Mouse (Mus musculus) urinary bladder, postnatal 14 days (tissue): ENCODE data around the gene Gpr83.

ENCODE experiments used
- DNase-seq: peaks from one replicate; pipeline ENCODE4 v3.0.0; 2021; ENCODE audit warnings: low spot score

The Gpr83 gene

GRCm38 (mm10) chr9:14859868-14860639 lies at the start of gene Gpr83:
TSS of gene Gpr83 (plus strand) at chr9:14860210.
- DNase-seq: peak; percentile 7

- DNase-seq: no peak
These were observed 38.6 kb upstream of the Gpr83 start for GRCm38 (mm10) chr9:14821396-14821795.

GRCm38 (mm10) chr9:14824840-14825239 lies 35.2 kb upstream of the Gpr83 start:
- no peak for DNase-seq

GRCm38 (mm10) chr9:14827875-14828274 lies 32.1 kb upstream of the Gpr83 start:
- no peak for DNase-seq

- DNase-seq: no peak
These were observed 28.0 kb upstream of the Gpr83 start for GRCm38 (mm10) chr9:14832046-14832445.

GRCm38 (mm10) chr9:14835335-14836075 lies 24.5 kb upstream of the Gpr83 start:
- DNase-seq: no peak

GRCm38 (mm10) chr9:14839527-14839926 lies 20.5 kb upstream of the Gpr83 start:
- no peak for DNase-seq

GRCm38 (mm10) chr9:14839970-14840369 lies 20.0 kb upstream of the Gpr83 start:
- no peak for DNase-seq

- DNase-seq: peak; percentile 56
These were observed 17.9 kb upstream of the Gpr83 start for GRCm38 (mm10) chr9:14841878-14842761.

- DNase-seq: no peak
These were observed 16.6 kb upstream of the Gpr83 start for GRCm38 (mm10) chr9:14843311-14843857.

GRCm38 (mm10) chr9:14843901-14844300 lies 16.1 kb upstream of the Gpr83 start:
- DNase-seq: no peak

GRCm38 (mm10) chr9:14846428-14846827 lies 13.6 kb upstream of the Gpr83 start:
- DNase-seq: no peak

GRCm38 (mm10) chr9:14848267-14848935 lies 11.6 kb upstream of the Gpr83 start:
- DNase-seq: no peak

GRCm38 (mm10) chr9:14854585-14854984 lies 5.4 kb upstream of the Gpr83 start:
- no peak for DNase-seq

- no peak for DNase-seq
These were observed 2.9 kb upstream of the Gpr83 start for GRCm38 (mm10) chr9:14856922-14857654.

- no peak for DNase-seq
These were observed 1.8 kb upstream of the Gpr83 start for GRCm38 (mm10) chr9:14858170-14858706.

GRCm38 (mm10) chr9:14858782-14859181 lies 1.2 kb upstream of the Gpr83 start:
- no peak for DNase-seq

GRCm38 (mm10) chr9:14863126-14863525 lies 3.1 kb downstream of the Gpr83 start:
- no peak for DNase-seq

- no peak for DNase-seq
These were observed 4.7 kb downstream of the Gpr83 start for GRCm38 (mm10) chr9:14864726-14865125.

GRCm38 (mm10) chr9:14866957-14867356 lies 6.9 kb downstream of the Gpr83 start:
- DNase-seq: peak; percentile 32

GRCm38 (mm10) chr9:14868326-14868725 lies 8.3 kb downstream of the Gpr83 start:
- no peak for DNase-seq
